Mouse (Mus musculus): ENCODE results near the gene Mup16.
"Not testable (repeated sequence)": the region's sequence is repeated elsewhere in the genome, so short reads cannot be mapped to it uniquely, and the experiment has no call there.

Mup16 gene

DNA sequence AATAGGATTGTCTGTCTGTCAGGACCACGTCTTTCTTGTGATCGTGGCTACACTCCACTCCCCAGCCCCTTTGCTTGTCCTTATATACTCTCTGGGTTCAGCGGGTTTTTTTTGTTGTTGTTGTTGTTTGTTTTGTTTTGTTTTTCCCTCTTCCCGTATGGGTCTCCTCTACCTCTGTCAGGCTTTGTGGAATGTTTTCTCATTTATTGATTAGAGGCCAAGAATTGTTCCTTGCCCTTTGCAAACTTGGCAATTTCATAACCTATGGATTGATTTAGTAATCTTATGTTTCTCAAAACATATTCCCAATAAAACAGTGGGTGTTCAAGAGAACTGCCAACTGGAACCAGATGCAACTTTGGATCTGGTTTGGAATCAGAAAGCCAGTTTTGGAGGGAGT lies at the start of gene Mup16:
TSS of gene Mup16 (minus strand) at position 101 of the 400 bp plus-strand sequence.
- not testable (repeated sequence) for DNase-seq (ENCODE audit: low read depth)

DNA sequence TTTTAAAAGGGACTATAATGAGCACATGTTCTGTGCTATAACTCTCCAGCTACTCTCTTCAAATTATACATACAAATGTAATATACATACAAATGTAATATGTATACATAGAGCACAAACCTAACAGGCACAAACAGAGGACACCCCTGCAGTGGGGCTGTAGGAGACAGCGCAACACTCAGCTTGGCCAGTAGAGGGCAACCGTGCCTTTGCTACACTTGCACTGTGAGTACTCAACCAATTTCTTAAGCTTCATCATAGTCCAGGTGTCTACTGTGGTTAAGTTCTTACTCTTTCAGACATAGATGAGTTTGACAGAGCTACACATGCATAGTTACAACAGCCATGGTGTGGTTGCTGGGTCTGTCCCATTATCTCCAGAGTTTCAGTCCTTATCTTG lies 36.6 kb upstream of the Mup16 start:
- DNase-seq (ENCODE audit: low read depth) = not testable (repeated sequence)
